Mouse (Mus musculus) lung, postnatal 0 days (tissue): ENCODE results near the gene Gm4353.

Experiments
- CTCF ChIP-seq: IDR thresholded peaks from 2 replicates; pipeline ENCODE4 v1.5.1; 2016; ENCODE audit warnings: antibody characterized with exemption, mild to moderate bottlenecking
- EP300 ChIP-seq: IDR thresholded peaks from 2 replicates; pipeline ENCODE4 v1.6.1; 2016; ENCODE audit warnings: antibody characterized with exemption, mild to moderate bottlenecking, control low read depth

DNA sequence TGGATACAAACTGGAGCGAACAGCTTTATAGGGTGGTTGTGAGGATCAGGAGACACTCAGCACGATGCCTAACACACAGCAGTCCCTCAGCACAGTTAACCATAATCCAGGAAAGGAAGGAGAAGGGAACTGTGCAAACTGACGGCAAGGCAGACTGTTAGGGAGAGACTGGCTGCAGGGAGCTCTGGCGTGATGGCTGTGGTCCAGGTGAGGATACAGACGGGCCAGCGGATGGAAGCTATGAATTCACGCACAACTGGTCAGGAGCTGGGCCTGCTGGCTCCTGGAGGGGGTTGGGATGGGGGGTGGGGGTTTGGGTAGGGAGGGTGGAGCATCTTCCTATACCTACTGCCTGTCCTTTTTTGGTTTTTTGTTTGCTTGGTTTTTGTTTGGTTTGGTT, 41.2 kb upstream of the Gm4353 start:
- TF ChIP-seq CTCF (no peak), EP300 (no peak)
